Mouse (Mus musculus): ENCODE results near the gene Chd8. TPM values are rescaled to one million over a fixed set of nuclear protein-coding genes. Genes with fewer than 3 reads are reported as not detected.

Gene Chd8
- total RNA-seq, 2 experiments from 2014 or later: 52.5 to 137 TPM

Other genes starting within 250 kb of the Chd8 start
- not detected in 2 replicates for gene Tmem253, start 242.1 kb downstream of the Chd8 start, total RNA-seq (2014; fragmentation: Nextera tagmentation)
- not detected in 2 replicates for gene Tmem253, start 242.1 kb downstream of the Chd8 start, total RNA-seq (2017)
- 8.6 and 15.1 TPM in 2 replicates for gene Zfp219, start 237.0 kb downstream of the Chd8 start, total RNA-seq (2014; fragmentation: Nextera tagmentation)
- 4.8 and 30.1 TPM in 2 replicates for gene Zfp219, start 237.0 kb downstream of the Chd8 start, total RNA-seq (2017)
- gene Olfr221, start 215.3 kb downstream of the Chd8 start, total RNA-seq (2014; fragmentation: Nextera tagmentation): not detected in 2 replicates
- not detected in 2 replicates for gene Olfr221, start 215.3 kb downstream of the Chd8 start, total RNA-seq (2017)
- gene Hnrnpc, start 153.8 kb downstream of the Chd8 start, total RNA-seq (2014; fragmentation: Nextera tagmentation): 371 and 420 TPM in 2 replicates
- gene Hnrnpc, start 153.8 kb downstream of the Chd8 start, total RNA-seq (2017): 758 and 809 TPM in 2 replicates
- 1.2 and 9.1 TPM in 2 replicates for gene Rpgrip1, start 147.1 kb downstream of the Chd8 start, total RNA-seq (2014; fragmentation: Nextera tagmentation)
- gene Rpgrip1, start 147.1 kb downstream of the Chd8 start, total RNA-seq (2017): 5.9 and 7.1 TPM in 2 replicates
- 111 and 153 TPM in 2 replicates for gene Supt16, start 60.4 kb downstream of the Chd8 start, total RNA-seq (2014; fragmentation: Nextera tagmentation)
- 297 and 346 TPM in 2 replicates for gene Supt16, start 60.4 kb downstream of the Chd8 start, total RNA-seq (2017)
- 24.9 and 26.9 TPM in 2 replicates for gene Tox4, start 21.4 kb upstream of the Chd8 start, total RNA-seq (2014; fragmentation: Nextera tagmentation)
- 29.7 and 32.5 TPM in 2 replicates for gene Tox4, start 21.4 kb upstream of the Chd8 start, total RNA-seq (2017)
- gene Rab2b, start 21.8 kb upstream of the Chd8 start, total RNA-seq (2014; fragmentation: Nextera tagmentation): 5.3 and 6.9 TPM in 2 replicates
- 4.8 and 14.1 TPM in 2 replicates for gene Rab2b, start 21.8 kb upstream of the Chd8 start, total RNA-seq (2017)
- 99.9 and 106 TPM in 2 replicates for gene Mettl3, start 47.3 kb upstream of the Chd8 start, total RNA-seq (2014; fragmentation: Nextera tagmentation)
- 80.9 and 82.8 TPM in 2 replicates for gene Mettl3, start 47.3 kb upstream of the Chd8 start, total RNA-seq (2017)
- 0.54 and 1.5 TPM in 2 replicates for gene Sall2, start 71.0 kb upstream of the Chd8 start, total RNA-seq (2014; fragmentation: Nextera tagmentation)
- 1.4 TPM in 1 of 2 replicates, not detected in the other for gene Sall2, start 71.0 kb upstream of the Chd8 start, total RNA-seq (2017)
- not detected in 2 replicates for gene Olfr1513, start 98.6 kb upstream of the Chd8 start, total RNA-seq (2014; fragmentation: Nextera tagmentation)
- not detected in 2 replicates for gene Olfr1513, start 98.6 kb upstream of the Chd8 start, total RNA-seq (2017)
- gene Olfr1512, start 121.4 kb upstream of the Chd8 start, total RNA-seq (2014; fragmentation: Nextera tagmentation): not detected in 2 replicates
- not detected in 2 replicates for gene Olfr1512, start 121.4 kb upstream of the Chd8 start, total RNA-seq (2017)
- not detected in 2 replicates for gene Olfr1511, start 139.6 kb upstream of the Chd8 start, total RNA-seq (2014; fragmentation: Nextera tagmentation)
- not detected in 2 replicates for gene Olfr1511, start 139.6 kb upstream of the Chd8 start, total RNA-seq (2017)
- not detected in 2 replicates for gene Olfr1510, start 156.6 kb upstream of the Chd8 start, total RNA-seq (2014; fragmentation: Nextera tagmentation)
- not detected in 2 replicates for gene Olfr1510, start 156.6 kb upstream of the Chd8 start, total RNA-seq (2017)
- gene Olfr1509, start 185.2 kb upstream of the Chd8 start, total RNA-seq (2014; fragmentation: Nextera tagmentation): not detected in 2 replicates
- not detected in 2 replicates for gene Olfr1509, start 185.2 kb upstream of the Chd8 start, total RNA-seq (2017)
- not detected in 2 replicates for gene Olfr1508, start 209.7 kb upstream of the Chd8 start, total RNA-seq (2014; fragmentation: Nextera tagmentation)
- not detected in 2 replicates for gene Olfr1508, start 209.7 kb upstream of the Chd8 start, total RNA-seq (2017)
- gene Olfr1507, start 238.0 kb upstream of the Chd8 start, total RNA-seq (2014; fragmentation: Nextera tagmentation): not detected in 2 replicates
- gene Olfr1507, start 238.0 kb upstream of the Chd8 start, total RNA-seq (2017): not detected in 2 replicates

All from megakaryocyte-erythroid progenitor cell, adult 5-6 weeks (primary cell).